Mouse (Mus musculus): Measurements from ENCODE around the gene Fam160a1. TPM values are rescaled to one million over a fixed set of nuclear protein-coding genes. Genes with fewer than 3 reads are reported as not detected.

Gene Fam160a1
- polyA plus RNA-seq, 1 experiment, result 1.3 TPM

DNA sequence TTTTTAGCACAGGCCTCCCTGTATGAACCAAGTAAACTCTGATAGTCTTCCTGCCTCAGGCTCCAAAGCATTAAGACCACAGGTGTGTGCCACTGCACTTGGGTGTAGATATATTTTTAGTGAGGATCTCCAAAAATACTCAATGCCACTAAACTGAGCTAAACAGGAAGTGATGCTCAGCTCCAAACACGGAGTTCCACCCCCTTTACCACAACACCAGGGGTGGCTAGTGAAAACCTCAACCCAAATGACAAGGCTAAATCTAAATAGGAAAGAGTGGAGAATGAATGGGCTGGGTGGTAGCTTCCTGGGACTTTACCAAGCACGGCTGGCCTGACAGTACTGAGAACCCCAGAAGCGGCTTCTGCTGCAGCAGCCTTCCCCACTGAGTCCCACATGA is 124.1 kb downstream of the Fam160a1 start:
- Histone ChIP-seq H3K27ac (ENCODE audit: insufficient read depth, low read length) (no peak overlapping the region), H3K4me1 (ENCODE audit: control insufficient read depth, insufficient read depth, low read length) (no peaks in the 10 kb centered on the region; the same call in 1 of the 2 replicates), H3K4me3 (replicated peaks; ENCODE audit: insufficient read depth, low read depth, low read length) (no peak overlapping the region), H3K27me3 (ENCODE audit: control insufficient read depth, insufficient read depth, low read length) (no peaks in the 10 kb centered on the region)
- 75% methylated on average over 3 of the region's 3 CpGs for WGBS
- no peak for DNase-seq
- no peak for TF ChIP-seq POLR2A (IDR thresholded peaks at IDR 0.05; ENCODE audit: borderline replicate concordance, insufficient read depth, low read length)
- no peak for TF ChIP-seq CTCF (IDR thresholded peaks at IDR 0.05; ENCODE audit: borderline replicate concordance, insufficient read depth, low read depth, low read length)

GRCm38 (mm10) chr3:85691134-85691533 is 126.0 kb downstream of the Fam160a1 start:
- Histone ChIP-seq H3K4me1 (ENCODE audit: control insufficient read depth, insufficient read depth, low read length) (no peaks in the 10 kb centered on the region; the same call in 1 of the 2 replicates), H3K27me3 (ENCODE audit: control insufficient read depth, insufficient read depth, low read length) (no peaks in the 10 kb centered on the region), H3K27ac (ENCODE audit: insufficient read depth, low read length) (no peak overlapping the region), H3K4me3 (replicated peaks; ENCODE audit: insufficient read depth, low read depth, low read length) (no peak overlapping the region)
- DNase-seq, result no peak
- TF ChIP-seq POLR2A (IDR thresholded peaks at IDR 0.05; ENCODE audit: borderline replicate concordance, insufficient read depth, low read length), result no peak
- TF ChIP-seq CTCF (IDR thresholded peaks at IDR 0.05; ENCODE audit: borderline replicate concordance, insufficient read depth, low read depth, low read length), result no peak
- WGBS, result 47% methylated on average over 4 of the region's 4 CpGs

DNA sequence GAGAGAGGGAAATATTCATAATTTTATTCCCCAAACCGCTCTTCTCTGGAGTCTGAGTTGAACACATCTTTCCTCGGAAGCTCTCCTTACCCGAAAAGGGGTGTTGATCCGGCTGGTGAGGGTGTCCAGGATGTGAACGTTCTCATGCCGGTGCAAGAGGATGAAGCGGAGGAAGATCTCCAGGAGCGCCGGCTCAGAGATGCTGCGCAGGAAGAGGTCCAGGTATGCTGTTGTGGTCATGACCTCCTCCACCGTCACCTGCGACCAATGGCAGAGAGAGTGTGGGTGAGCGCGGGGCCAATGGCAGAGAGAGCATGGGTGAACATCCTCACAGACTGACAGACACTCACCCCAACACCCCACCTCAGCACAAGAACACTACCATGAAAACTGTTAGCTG is 128.8 kb downstream of the Fam160a1 start:
- Histone ChIP-seq H3K27ac (ENCODE audit: insufficient read depth, low read length) (no peak overlapping the region), H3K4me3 (replicated peaks; ENCODE audit: insufficient read depth, low read depth, low read length) (no peak overlapping the region), H3K27me3 (ENCODE audit: control insufficient read depth, insufficient read depth, low read length) (no peaks in the 10 kb centered on the region), H3K4me1 (ENCODE audit: control insufficient read depth, insufficient read depth, low read length) (no peaks in the 10 kb centered on the region)
- WGBS, result 94% methylated on average over 14 of the region's 14 CpGs
- DNase-seq, result no peak
- no peak for TF ChIP-seq CTCF (IDR thresholded peaks at IDR 0.05; ENCODE audit: borderline replicate concordance, insufficient read depth, low read depth, low read length)
- TF ChIP-seq POLR2A (IDR thresholded peaks at IDR 0.05; ENCODE audit: borderline replicate concordance, insufficient read depth, low read length), result no peak

GRCm38 (mm10) chr3:85685271-85685670 is 131.8 kb downstream of the Fam160a1 start:
- no peak for TF ChIP-seq CTCF (IDR thresholded peaks at IDR 0.05; ENCODE audit: borderline replicate concordance, insufficient read depth, low read depth, low read length)
- Histone ChIP-seq H3K4me3 (replicated peaks; ENCODE audit: insufficient read depth, low read depth, low read length) (no peak overlapping the region), H3K27me3 (ENCODE audit: control insufficient read depth, insufficient read depth, low read length) (no peaks in the 10 kb centered on the region), H3K27ac (ENCODE audit: insufficient read depth, low read length) (no peak overlapping the region), H3K4me1 (ENCODE audit: control insufficient read depth, insufficient read depth, low read length) (no peaks in the 10 kb centered on the region)
- DNase-seq, result no peak
- WGBS, result 54% methylated on average over 8 of the region's 8 CpGs

DNA sequence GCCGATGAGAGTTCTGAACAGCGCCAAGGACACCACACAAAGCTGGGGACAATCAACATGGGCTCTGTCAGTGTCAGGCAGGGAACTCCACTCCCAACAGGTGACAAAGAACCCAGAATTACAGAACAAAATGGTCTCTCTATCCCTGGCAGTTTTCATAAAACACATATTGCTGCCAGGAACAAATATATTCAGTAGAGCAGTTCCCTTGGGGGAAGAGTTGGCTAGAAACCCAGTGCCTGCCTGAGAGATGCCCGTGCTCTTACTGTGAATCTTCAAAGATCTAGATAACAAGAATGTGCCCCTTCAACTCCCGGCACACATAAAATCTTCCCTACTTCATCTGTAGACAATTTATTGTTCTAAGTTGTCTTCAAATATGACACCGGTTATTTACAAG is 133.5 kb downstream of the Fam160a1 start:
- DNase-seq, result no peak
- Histone ChIP-seq H3K27me3 (ENCODE audit: control insufficient read depth, insufficient read depth, low read length) (no peaks in the 10 kb centered on the region), H3K4me1 (ENCODE audit: control insufficient read depth, insufficient read depth, low read length) (no peaks in the 10 kb centered on the region), H3K4me3 (replicated peaks; ENCODE audit: insufficient read depth, low read depth, low read length) (no peak overlapping the region), H3K27ac (ENCODE audit: insufficient read depth, low read length) (no peak overlapping the region)
- TF ChIP-seq POLR2A (IDR thresholded peaks at IDR 0.05; ENCODE audit: borderline replicate concordance, insufficient read depth, low read length) (no peak), CTCF (IDR thresholded peaks at IDR 0.05; ENCODE audit: borderline replicate concordance, insufficient read depth, low read depth, low read length) (no peak)
- WGBS, result 78% methylated on average over 5 of the region's 5 CpGs

DNA sequence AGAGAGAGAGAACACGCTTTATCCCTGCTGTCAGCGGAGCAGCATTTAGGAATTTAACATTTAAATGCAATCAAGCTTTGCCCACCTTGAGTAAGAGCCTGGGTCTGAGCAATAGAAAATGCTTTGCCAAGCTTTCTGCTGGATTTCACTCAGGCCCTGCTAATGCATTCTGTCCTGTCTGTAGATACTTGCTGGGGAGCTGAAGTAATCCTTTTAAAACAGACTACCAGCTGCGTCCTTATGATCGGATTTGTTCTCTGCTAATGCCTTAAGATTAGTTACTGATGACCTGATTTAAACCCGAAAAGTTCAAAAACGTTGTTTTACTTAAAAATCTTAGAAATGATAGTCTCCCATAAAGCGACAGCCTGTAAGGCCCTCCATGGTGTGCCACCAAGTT is 136.0 kb downstream of the Fam160a1 start:
- no peak overlapping the region for H3K27ac ChIP-seq (ENCODE audit: insufficient read depth, low read length)
- 81% methylated on average over 7 of the region's 7 CpGs for WGBS
- H3K4me3 ChIP-seq (replicated peaks; ENCODE audit: insufficient read depth, low read depth, low read length), result no peak overlapping the region
- TF ChIP-seq CTCF (IDR thresholded peaks at IDR 0.05; ENCODE audit: borderline replicate concordance, insufficient read depth, low read depth, low read length), result no peak
- TF ChIP-seq POLR2A (IDR thresholded peaks at IDR 0.05; ENCODE audit: borderline replicate concordance, insufficient read depth, low read length), result no peak
- no peak for DNase-seq
- no peaks in the 10 kb centered on the region for H3K4me1 ChIP-seq (ENCODE audit: control insufficient read depth, insufficient read depth, low read length)
- H3K27me3 ChIP-seq (ENCODE audit: control insufficient read depth, insufficient read depth, low read length), result no peaks in the 10 kb centered on the region

DNA sequence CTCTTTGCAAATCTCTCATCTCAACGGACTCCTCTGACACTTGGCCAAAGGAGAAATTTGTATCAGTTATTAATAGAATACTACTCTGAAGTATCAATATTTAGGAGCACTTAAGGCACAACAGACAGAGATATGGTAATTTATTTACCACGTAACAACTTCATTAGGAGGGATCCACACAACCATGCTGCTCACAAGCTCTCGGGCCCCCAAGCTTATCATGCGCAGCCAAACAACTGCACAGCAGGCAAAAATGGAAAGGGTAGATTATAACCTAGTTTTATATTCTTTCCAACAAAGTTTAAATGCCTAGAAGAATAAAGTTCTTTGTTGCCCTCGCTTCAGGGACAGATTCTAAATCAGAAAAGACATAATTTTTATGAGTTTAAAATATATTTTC is 137.1 kb downstream of the Fam160a1 start:
- Histone ChIP-seq H3K4me1 (ENCODE audit: control insufficient read depth, insufficient read depth, low read length) (no peaks in the 10 kb centered on the region), H3K27me3 (ENCODE audit: control insufficient read depth, insufficient read depth, low read length) (no peaks in the 10 kb centered on the region), H3K4me3 (replicated peaks; ENCODE audit: insufficient read depth, low read depth, low read length) (no peak overlapping the region), H3K27ac (ENCODE audit: insufficient read depth, low read length) (no peak overlapping the region)
- no peak for DNase-seq
- WGBS, result 84% methylated on average over 5 of the region's 5 CpGs
- TF ChIP-seq POLR2A (IDR thresholded peaks at IDR 0.05; ENCODE audit: borderline replicate concordance, insufficient read depth, low read length) (no peak), CTCF (IDR thresholded peaks at IDR 0.05; ENCODE audit: borderline replicate concordance, insufficient read depth, low read depth, low read length) (no peak)

DNA sequence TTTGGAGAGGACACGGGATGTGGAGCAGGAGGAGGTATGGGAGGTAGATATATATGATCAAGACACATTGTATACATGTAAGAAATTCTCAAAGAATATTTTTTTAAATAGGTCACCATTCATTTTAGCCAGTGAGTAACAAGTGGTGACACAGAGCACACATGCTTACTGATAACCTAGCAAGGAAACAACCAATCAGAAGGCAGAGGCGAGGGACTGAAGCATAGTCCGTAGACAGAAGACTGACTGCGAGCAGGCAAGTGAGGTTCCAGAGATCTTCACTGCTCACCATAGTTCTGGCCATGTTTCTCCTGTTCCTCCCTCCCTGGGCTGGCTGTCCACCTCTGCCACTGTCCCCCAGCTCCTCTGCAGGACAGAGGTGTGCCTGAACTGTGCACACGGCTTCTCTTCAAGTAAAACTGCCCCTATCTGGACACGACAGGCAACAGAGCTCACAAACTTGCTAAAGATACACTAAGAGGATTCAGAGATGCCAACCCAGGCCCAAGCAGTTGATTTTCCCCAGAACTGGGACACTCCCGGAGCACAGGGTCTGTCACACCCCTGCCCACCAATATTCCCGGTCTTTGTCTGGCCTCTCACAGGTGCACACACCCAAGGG is 137.7 kb downstream of the Fam160a1 start:
- TF ChIP-seq CTCF (IDR thresholded peaks at IDR 0.05; ENCODE audit: borderline replicate concordance, insufficient read depth, low read depth, low read length) (no peak), POLR2A (IDR thresholded peaks at IDR 0.05; ENCODE audit: borderline replicate concordance, insufficient read depth, low read length) (no peak)
- 83% methylated on average over 8 of the region's 8 CpGs for WGBS
- no peaks in the 10 kb centered on the region for H3K27me3 ChIP-seq (ENCODE audit: control insufficient read depth, insufficient read depth, low read length)
- no peaks in the 10 kb centered on the region for H3K4me1 ChIP-seq (ENCODE audit: control insufficient read depth, insufficient read depth, low read length)
- DNase-seq, result no peak
- no peak overlapping the region for H3K4me3 ChIP-seq (replicated peaks; ENCODE audit: insufficient read depth, low read depth, low read length)
- no peak overlapping the region for H3K27ac ChIP-seq (ENCODE audit: insufficient read depth, low read length)

Data from cerebellum, adult 2 months (tissue).